Mouse (Mus musculus) cerebellum, postnatal 36 days (tissue): Measurements from ENCODE around the gene Dzip1.

ENCODE experiments used
- DNase-seq, 2 experiments: peaks; one replicate each; pipeline ENCODE4 v3.0.0; 2021 to 2022; ENCODE audit warnings: mixed read lengths in 2 of 2

Gene Dzip1

GRCm38 (mm10) chr14:118868102-118868724, 57.0 kb downstream of the Dzip1 start:
- no peak for DNase-seq

- no peak for DNase-seq
Measured at GRCm38 (mm10) chr14:118867366-118867765, 57.9 kb downstream of the Dzip1 start.

GRCm38 (mm10) chr14:118866014-118866811, 59.0 kb downstream of the Dzip1 start:
- DNase-seq: no peak

GRCm38 (mm10) chr14:118864905-118865304, 60.4 kb downstream of the Dzip1 start:
- no peak for DNase-seq

- DNase-seq: no peak
Measured at GRCm38 (mm10) chr14:118862253-118862652, 63.0 kb downstream of the Dzip1 start.

- DNase-seq: no peak
Measured at GRCm38 (mm10) chr14:118858318-118858717, 66.9 kb downstream of the Dzip1 start.

GRCm38 (mm10) chr14:118856563-118856962, 68.7 kb downstream of the Dzip1 start:
- DNase-seq: no peak

GRCm38 (mm10) chr14:118855141-118855800, 70.0 kb downstream of the Dzip1 start:
- no peak for DNase-seq

GRCm38 (mm10) chr14:118854371-118855114, 70.7 kb downstream of the Dzip1 start:
- DNase-seq: peak in 1 of 2 experiments; percentile 16

- DNase-seq: no peak
Measured at GRCm38 (mm10) chr14:118851496-118852107, 73.7 kb downstream of the Dzip1 start.

- no peak for DNase-seq
Measured at GRCm38 (mm10) chr14:118850696-118851035, 74.6 kb downstream of the Dzip1 start.

GRCm38 (mm10) chr14:118850011-118850695, 75.1 kb downstream of the Dzip1 start:
- no peak for DNase-seq

GRCm38 (mm10) chr14:118848171-118848570, 77.1 kb downstream of the Dzip1 start:
- no peak for DNase-seq

- no peak for DNase-seq
Measured at GRCm38 (mm10) chr14:118846834-118847233, 78.4 kb downstream of the Dzip1 start.

- DNase-seq: no peak
Measured at GRCm38 (mm10) chr14:118842353-118842752, 82.9 kb downstream of the Dzip1 start.

GRCm38 (mm10) chr14:118840027-118840426, 85.2 kb downstream of the Dzip1 start:
- no peak for DNase-seq

- no peak for DNase-seq
Measured at GRCm38 (mm10) chr14:118839416-118839815, 85.8 kb downstream of the Dzip1 start.

- no peak for DNase-seq
Measured at GRCm38 (mm10) chr14:118838556-118839120, 86.6 kb downstream of the Dzip1 start.

GRCm38 (mm10) chr14:118836754-118837153, 88.5 kb downstream of the Dzip1 start:
- no peak for DNase-seq

- no peak for DNase-seq
Measured at GRCm38 (mm10) chr14:118836145-118836544, 89.1 kb downstream of the Dzip1 start.

- DNase-seq: no peak
Measured at GRCm38 (mm10) chr14:118834313-118834712, 90.9 kb downstream of the Dzip1 start.

- no peak for DNase-seq
Measured at GRCm38 (mm10) chr14:118833241-118833640, 92.0 kb downstream of the Dzip1 start.
